Mouse (Mus musculus) liver, embryonic 15.5 days (tissue): Measurements from ENCODE around the gene Adamts4. TPM values are rescaled to one million over a fixed set of nuclear protein-coding genes. Genes with fewer than 3 reads are reported as not detected.

Source experiments
- ATAC-seq: fragments of 200-750 bp; cut with Nextera tagmentation; 2 replicates; pipeline ENCODE4 v1.8.0; 2017; ENCODE audit warnings: moderate number of reproducible peaks, mild to moderate bottlenecking, moderate library complexity; ENCODE audit not compliant: insufficient read depth
- H3K27ac ChIP-seq: fragments of 300-500 bp; sonication (generic); replicated peaks from 2 replicates; pipeline ENCODE4 v1.5.1; 2015; ENCODE audit warnings: mild to moderate bottlenecking, inconsistent platforms
- H3K27me3 ChIP-seq: fragments of 300-500 bp; sonication (generic); 2 replicates; pipeline ENCODE4 v1.6.1; 2015; ENCODE audit warnings: mild to moderate bottlenecking, inconsistent platforms
- H3K36me3 ChIP-seq: fragments of 300-500 bp; sonication (generic); replicated peaks from 2 replicates; pipeline ENCODE4 v1.6.1; 2015; ENCODE audit warnings: moderate library complexity, mild to moderate bottlenecking, inconsistent platforms
- H3K4me1 ChIP-seq: fragments of 300-500 bp; sonication (generic); replicated peaks from 2 replicates; pipeline ENCODE4 v1.6.1; 2015; ENCODE audit warnings: inconsistent platforms
- H3K4me2 ChIP-seq: fragments of 300-500 bp; sonication (generic); 2 replicates; pipeline ENCODE4 v1.6.1; 2015; ENCODE audit warnings: moderate library complexity, mild to moderate bottlenecking, inconsistent platforms
- H3K4me3 ChIP-seq: fragments of 300-500 bp; sonication (generic); replicated peaks from 2 replicates; pipeline ENCODE4 v1.5.1; 2015; ENCODE audit warnings: mild to moderate bottlenecking, inconsistent platforms
- H3K9ac ChIP-seq: fragments of 300-500 bp; sonication (generic); 2 replicates; pipeline ENCODE4 v1.6.1; 2015; ENCODE audit warnings: moderate library complexity, mild to moderate bottlenecking, inconsistent platforms
- H3K9me3 ChIP-seq: fragments of 300-500 bp; sonication (generic); replicated peaks from 2 replicates; pipeline ENCODE4 v1.6.1; 2016; ENCODE audit warnings: inconsistent platforms
- WGBS: fragments of 180-500 bp; shearing (Covaris S2); methylation state at CpG from one replicate; pipeline ENCODE4 v1.1.7; 2015; ENCODE audit warnings: mixed read lengths; ENCODE audit not compliant: insufficient replicate concordance; 5-methylcytosine and 5-hydroxymethylcytosine counted together
- polyA plus RNA-seq: library from polyadenylated mRNA; unstranded; fragments of >200 nt; fragmentation: Nextera tagmentation; extraction: Ambion mirVana; gene quantifications from 2 replicates; pipeline ENCODE4 v1.2.1, GENCODE M21; 2015

Adamts4 gene
- 0.58 and 0.60 TPM in 2 replicates for polyA plus RNA-seq

GRCm38 (mm10) chr1:171249913-171250600, at the start of gene Adamts4:
Gene Adamts4 (plus strand): TSS chr1:171250421.
- H3K9ac ChIP-seq, result no peak within 1 kb of the TSS
- 0 out of 2 replicates have a peak within 1 kb of the TSS, but pooled peaks have one; percentile 18 for H3K4me3 ChIP-seq
- H3K4me2 ChIP-seq, result peak within 1 kb of the TSS; percentile 27; the same call in 1 of the 2 replicates
- H3K4me1 ChIP-seq, result peaks cover 35% of the 10 kb centered on the region
- no peak for ATAC-seq
- WGBS, result 17% methylated on average over 5 of the region's 5 CpGs
- H3K36me3 ChIP-seq, result 0 out of 2 replicates have a peak, but pooled peaks cover 7% of the 10 kb centered on the region
- H3K27ac ChIP-seq, result no peak within 1 kb of the TSS
- H3K27me3 ChIP-seq, result peaks cover 60% of the 10 kb centered on the region
- H3K9me3 ChIP-seq, result no peaks in the 10 kb centered on the region

DNA sequence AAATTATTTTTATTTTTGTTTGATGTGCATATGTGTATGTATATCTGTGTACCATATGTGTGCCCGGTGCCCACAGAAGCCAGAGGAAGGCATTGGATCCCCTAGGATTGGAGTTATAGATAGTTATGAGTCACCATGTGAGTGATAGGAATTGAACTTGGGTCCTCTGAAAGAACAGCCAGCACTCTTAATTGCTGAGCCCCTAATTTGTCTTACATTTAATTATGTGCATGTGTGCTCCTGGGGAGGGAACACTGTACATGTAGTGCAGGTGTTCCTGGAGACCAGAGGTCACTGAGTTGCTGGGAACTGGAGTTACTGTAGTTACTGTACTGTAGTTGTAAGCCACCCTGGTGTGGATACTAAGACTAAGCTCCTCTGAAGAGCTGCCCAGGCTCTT, 49.5 kb upstream of the Adamts4 start:
- no peaks in the 10 kb centered on the region for H3K36me3 ChIP-seq
- H3K4me1 ChIP-seq, result peaks cover 4% of the 10 kb centered on the region; the same call in 1 of the 2 replicates
- H3K4me2 ChIP-seq, result no peak overlapping the region
- H3K27ac ChIP-seq, result no peak overlapping the region
- H3K27me3 ChIP-seq, result peaks cover 35% of the 10 kb centered on the region
- whole genome bisulfite sequencing, result 70% methylated on average over 1 of the region's 1 CpGs
- no peak overlapping the region for H3K9ac ChIP-seq
- no peak for ATAC-seq
- H3K4me3 ChIP-seq, result no peak overlapping the region
- H3K9me3 ChIP-seq, result no peaks in the 10 kb centered on the region

DNA sequence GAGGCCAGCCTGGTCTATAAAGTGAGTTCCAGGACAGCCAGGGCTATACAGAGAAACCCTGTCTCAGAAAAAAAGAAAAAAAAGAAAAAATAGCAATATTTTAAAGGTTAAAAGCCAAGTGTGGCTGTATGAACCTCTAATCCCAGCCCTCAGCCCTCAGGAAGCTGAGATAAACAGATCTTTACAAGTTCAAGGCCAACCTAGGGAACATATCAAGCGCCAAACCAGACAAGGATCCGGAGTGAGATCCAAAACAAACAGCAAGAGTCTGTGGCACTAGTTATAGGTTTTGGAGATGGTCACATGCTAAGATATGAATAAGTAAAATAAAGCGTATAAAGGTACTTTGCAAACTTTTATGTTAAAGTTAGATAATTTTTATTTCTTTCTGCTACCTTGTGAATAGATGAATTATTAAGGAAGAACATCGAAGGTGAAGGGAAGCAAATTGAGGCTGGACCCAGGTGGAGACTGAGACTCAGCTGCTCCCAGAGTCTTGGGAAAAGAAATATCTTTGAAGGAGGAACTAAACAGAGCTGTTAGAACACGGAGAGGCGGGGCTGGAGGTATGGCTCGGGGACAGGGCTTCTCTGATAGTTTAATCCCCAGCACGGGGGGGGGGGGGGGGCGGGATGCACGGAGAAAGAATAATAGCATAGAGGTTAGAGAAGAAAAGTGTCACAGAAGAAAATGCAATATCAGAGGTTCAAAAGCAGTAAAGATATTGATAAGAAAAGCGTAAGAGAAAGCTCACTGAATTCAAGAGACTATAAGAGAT, 46.6 kb upstream of the Adamts4 start:
- Histone ChIP-seq H3K36me3 (no peaks in the 10 kb centered on the region), H3K27ac (peak overlapping the region; percentile 59), H3K4me2 (no peak overlapping the region), H3K9ac (no peak overlapping the region), H3K4me3 (no peak overlapping the region), H3K9me3 (no peaks in the 10 kb centered on the region), H3K27me3 (peaks cover 7% of the 10 kb centered on the region), H3K4me1 (no peaks in the 10 kb centered on the region)
- WGBS, result 34% methylated on average over 10 of the region's 11 CpGs
- ATAC-seq, result peak; percentile 41

DNA sequence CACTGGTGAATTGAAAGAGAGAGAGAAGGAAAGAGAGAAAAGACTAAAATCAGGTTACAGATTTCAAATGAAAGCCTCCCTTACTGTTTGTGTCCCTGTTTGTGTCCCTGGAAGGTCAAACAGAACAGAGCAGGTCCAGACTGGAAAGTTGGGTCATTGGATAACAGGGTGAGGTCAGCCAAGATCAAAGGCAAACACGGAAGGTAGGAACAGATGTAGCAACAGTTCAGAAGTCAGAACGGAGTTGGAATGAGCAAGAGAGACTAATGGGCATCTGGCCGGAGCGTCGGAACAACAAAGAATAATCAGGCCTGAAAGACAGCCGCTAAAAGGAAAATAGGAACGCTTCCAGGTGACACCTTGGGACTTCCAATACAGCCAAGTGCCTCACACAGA, 46.0 kb upstream of the Adamts4 start:
- Histone ChIP-seq H3K9ac (no peak overlapping the region), H3K4me3 (no peak overlapping the region), H3K36me3 (no peaks in the 10 kb centered on the region), H3K9me3 (no peaks in the 10 kb centered on the region), H3K27ac (peak overlapping the region; percentile 59; the same call in 1 of the 2 replicates), H3K4me1 (no peaks in the 10 kb centered on the region), H3K27me3 (peaks cover 1% of the 10 kb centered on the region), H3K4me2 (no peak overlapping the region)
- 60% methylated on average over 7 of the region's 7 CpGs for WGBS
- peak; percentile 85 for ATAC-seq

- no peak overlapping the region for H3K4me3 ChIP-seq
- no peak overlapping the region for H3K4me2 ChIP-seq
- H3K27me3 ChIP-seq, result peaks cover 12% of the 10 kb centered on the region; the same call in 1 of the 2 replicates
- ATAC-seq, result no peak
- no peak overlapping the region for H3K9ac ChIP-seq
- H3K27ac ChIP-seq, result no peak overlapping the region
- H3K4me1 ChIP-seq, result no peaks in the 10 kb centered on the region
- H3K9me3 ChIP-seq, result no peaks in the 10 kb centered on the region
- WGBS, result 46% methylated on average over 6 of the region's 6 CpGs
- H3K36me3 ChIP-seq, result no peaks in the 10 kb centered on the region
Observed at GRCm38 (mm10) chr1:171205704-171206493, 44.3 kb upstream of the Adamts4 start.

GRCm38 (mm10) chr1:171209409-171209808, 40.8 kb upstream of the Adamts4 start:
- H3K9ac ChIP-seq, result no peak overlapping the region
- H3K9me3 ChIP-seq, result no peaks in the 10 kb centered on the region
- peaks cover 22% of the 10 kb centered on the region for H3K27me3 ChIP-seq
- no peaks in the 10 kb centered on the region for H3K36me3 ChIP-seq
- ATAC-seq, result no peak
- no peak overlapping the region for H3K27ac ChIP-seq
- no peak overlapping the region for H3K4me3 ChIP-seq
- no peak overlapping the region for H3K4me2 ChIP-seq
- 4% methylated on average over 4 of the region's 4 CpGs for WGBS
- peaks cover 6% of the 10 kb centered on the region; the same call in 1 of the 2 replicates for H3K4me1 ChIP-seq

GRCm38 (mm10) chr1:171212854-171213253, 37.4 kb upstream of the Adamts4 start:
- Histone ChIP-seq H3K4me1 (peaks cover 16% of the 10 kb centered on the region; the same call in 1 of the 2 replicates), H3K27me3 (peaks cover 23% of the 10 kb centered on the region), H3K9me3 (no peaks in the 10 kb centered on the region), H3K4me3 (no peak overlapping the region), H3K9ac (no peak overlapping the region), H3K4me2 (no peak overlapping the region), H3K27ac (no peak overlapping the region; the same call in 1 of the 2 replicates), H3K36me3 (0 out of 2 replicates have a peak, but pooled peaks cover 2% of the 10 kb centered on the region)
- 40% methylated on average over 3 of the region's 3 CpGs for WGBS
- peak; percentile 53 for ATAC-seq

DNA sequence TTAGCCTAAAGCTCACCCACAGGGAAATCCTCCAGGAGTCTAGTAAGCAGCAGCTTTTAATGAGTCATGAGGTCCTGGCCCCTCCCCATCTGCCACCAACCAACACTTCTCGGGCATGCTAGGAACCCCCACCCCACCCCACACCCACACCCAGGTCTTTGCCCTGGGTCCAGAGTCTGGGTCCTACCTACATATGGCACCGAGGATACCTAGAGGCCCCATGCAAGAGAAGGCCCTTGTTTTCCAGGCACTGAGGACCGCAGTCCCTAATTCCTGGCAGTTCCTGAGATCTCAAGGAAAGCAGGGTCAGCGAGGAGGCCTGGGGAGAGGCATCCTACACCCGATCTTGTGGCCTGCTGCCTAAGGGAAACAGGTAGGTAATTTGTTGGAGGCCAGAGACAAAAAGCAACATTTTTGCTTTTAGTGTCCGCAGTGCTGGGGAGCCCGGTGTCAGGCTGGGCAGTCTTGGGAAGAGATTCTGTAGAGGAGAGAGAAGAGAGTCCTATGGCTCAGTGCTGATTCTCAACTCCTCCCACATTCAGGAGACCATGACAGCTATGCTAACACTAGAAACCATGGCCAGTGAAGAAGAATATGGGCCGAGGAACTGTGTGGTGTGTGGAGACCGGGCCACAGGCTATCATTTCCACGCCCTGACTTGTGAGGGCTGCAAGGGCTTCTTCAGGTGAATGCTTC, 36.3 kb upstream of the Adamts4 start, which contains the start of gene Nr1i3:
Nr1i3 (plus strand) TSS at position 170 of the 696 bp plus-strand sequence.
- 65% methylated on average over 10 of the region's 10 CpGs for WGBS
- H3K4me1 ChIP-seq, result peaks cover 16% of the 10 kb centered on the region; the same call in 1 of the 2 replicates
- no peak within 1 kb of the TSS for H3K9ac ChIP-seq
- no peak within 1 kb of the TSS for H3K4me2 ChIP-seq
- no peak within 1 kb of the TSS for H3K4me3 ChIP-seq
- peaks cover 23% of the 10 kb centered on the region for H3K27me3 ChIP-seq
- no peak for ATAC-seq
- H3K9me3 ChIP-seq, result no peaks in the 10 kb centered on the region
- H3K36me3 ChIP-seq, result peaks cover 10% of the 10 kb centered on the region
- H3K27ac ChIP-seq, result no peak within 1 kb of the TSS; the same call in 1 of the 2 replicates

GRCm38 (mm10) chr1:171216241-171216955, 33.8 kb upstream of the Adamts4 start:
- no peak overlapping the region for H3K27ac ChIP-seq
- H3K27me3 ChIP-seq, result peaks cover 11% of the 10 kb centered on the region; the same call in 1 of the 2 replicates
- no peak overlapping the region for H3K9ac ChIP-seq
- H3K36me3 ChIP-seq, result peaks cover 26% of the 10 kb centered on the region
- no peaks in the 10 kb centered on the region for H3K9me3 ChIP-seq
- 54% methylated on average over 18 of the region's 18 CpGs for WGBS
- peaks cover 25% of the 10 kb centered on the region for H3K4me1 ChIP-seq
- H3K4me3 ChIP-seq, result no peak overlapping the region
- H3K4me2 ChIP-seq, result no peak overlapping the region
- no peak for ATAC-seq

- Histone ChIP-seq H3K27me3 (no peaks in the 10 kb centered on the region), H3K36me3 (peaks cover 26% of the 10 kb centered on the region), H3K4me2 (peak overlapping the region; percentile 90), H3K4me3 (peak overlapping the region; percentile 69), H3K4me1 (peaks cover 34% of the 10 kb centered on the region), H3K27ac (peak overlapping the region; percentile 61), H3K9ac (peak overlapping the region; percentile 52; the same call in 1 of the 2 replicates), H3K9me3 (no peaks in the 10 kb centered on the region)
- no peak for ATAC-seq
- 8% methylated on average over 10 of the region's 10 CpGs for WGBS
Observed at GRCm38 (mm10) chr1:171220871-171221270, 29.4 kb upstream of the Adamts4 start.
